Mouse (Mus musculus): ENCODE results near the gene Rps16.

Gene Rps16

DNA sequence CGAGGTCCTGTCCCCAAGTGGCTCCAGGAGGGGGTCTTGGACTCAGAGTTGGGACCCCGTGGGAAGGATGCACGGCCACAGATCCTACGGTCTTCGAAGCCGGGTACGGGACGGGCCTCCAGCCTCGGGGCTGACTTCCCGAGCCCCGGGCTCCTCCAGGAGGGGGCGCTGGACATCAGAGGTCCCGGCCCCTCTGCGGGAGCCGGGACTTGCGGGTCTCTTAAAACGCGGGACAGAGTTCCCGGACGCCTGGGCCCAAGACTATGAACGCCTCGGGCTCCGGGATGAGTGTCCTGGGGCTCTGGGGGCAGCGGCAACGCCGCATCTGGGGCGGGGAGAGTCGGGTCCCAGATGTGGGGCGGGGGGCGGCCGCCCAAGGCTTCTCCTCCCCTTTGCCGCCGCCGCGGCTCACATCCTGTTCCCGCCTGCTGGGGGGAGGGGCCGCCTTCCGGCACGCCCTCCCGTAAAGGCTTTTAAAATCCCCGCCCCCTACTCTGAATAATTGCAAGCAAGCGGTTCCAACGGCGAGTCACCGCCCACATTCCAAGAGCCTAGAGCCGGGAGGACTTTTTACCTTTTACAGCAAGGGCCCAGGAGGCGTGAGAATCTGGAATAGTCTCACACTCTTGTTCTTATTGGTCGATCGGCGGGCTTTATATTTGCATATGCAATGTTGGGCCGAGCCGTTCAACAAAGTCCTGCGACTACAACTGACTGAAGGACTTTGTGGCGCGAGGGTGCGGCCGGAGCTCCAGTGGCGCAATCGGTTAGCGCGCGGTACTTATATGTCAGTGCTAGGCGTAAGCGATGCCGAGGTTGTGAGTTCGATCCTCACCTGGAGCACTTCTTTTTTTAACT lies 22.0 kb downstream of the Rps16 start, which contains the start of gene Plekhg2:
Gene Plekhg2, minus strand, starts transcription at position 349 of the 858 bp plus-strand sequence.
- DNase-seq (ENCODE audit: extremely low spot score, low read depth, low spot score), result peak; percentile 96

DNA sequence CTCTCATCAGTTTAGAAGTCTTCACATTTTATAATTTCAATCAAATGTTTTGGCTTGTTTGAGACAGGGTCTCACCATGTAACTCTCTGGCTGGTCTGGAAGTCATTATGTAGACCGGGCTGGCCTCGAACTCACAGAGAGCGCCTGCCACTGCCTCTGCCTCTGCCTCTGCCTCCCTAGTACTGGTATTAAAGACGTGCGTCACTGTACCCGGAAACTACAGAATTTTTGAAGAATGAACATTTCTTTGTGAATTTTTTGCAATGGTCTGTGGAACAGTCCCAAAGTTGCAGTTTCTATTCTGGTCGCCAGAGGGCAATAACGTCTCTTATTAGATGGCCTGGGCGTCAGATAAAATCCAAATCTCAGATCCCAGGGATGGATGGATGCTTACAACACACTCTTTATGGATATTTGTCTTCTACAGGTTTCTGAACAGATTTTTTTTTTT lies 22.7 kb downstream of the Rps16 start:
- DNase-seq (ENCODE audit: extremely low spot score, low read depth, low spot score), result peak; percentile 82

DNA sequence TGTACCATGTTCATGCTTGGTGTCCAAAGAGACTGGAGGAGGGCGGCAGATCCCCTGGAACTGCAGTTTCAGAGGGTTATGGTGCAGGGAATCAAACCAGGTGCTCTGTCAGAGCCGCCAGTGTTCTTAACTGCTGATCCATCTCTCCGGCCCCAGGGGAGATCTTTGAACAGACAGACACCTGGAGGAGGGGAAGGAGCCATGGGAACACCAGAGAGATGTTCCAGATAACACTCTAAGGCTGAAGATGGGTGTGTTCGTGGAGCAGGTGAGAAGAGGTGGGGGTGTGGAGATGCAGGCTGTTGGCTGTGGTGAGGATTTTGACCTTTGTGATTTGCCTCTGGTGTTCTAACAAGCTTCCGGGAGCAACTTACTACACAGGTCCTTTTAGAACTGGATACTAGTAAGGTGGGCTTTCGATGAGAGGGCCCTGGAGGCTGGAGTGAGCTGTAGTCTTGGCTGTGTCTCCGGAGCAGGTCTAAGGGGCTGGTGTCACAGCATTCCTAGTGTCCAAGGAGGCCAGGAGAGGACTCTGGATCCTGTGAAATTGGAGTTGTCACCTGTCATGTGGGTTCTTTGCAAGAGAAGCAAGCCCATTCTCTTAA lies 23.5 kb downstream of the Rps16 start:
- DNase-seq (ENCODE audit: extremely low spot score, low read depth, low spot score), result no peak

DNA sequence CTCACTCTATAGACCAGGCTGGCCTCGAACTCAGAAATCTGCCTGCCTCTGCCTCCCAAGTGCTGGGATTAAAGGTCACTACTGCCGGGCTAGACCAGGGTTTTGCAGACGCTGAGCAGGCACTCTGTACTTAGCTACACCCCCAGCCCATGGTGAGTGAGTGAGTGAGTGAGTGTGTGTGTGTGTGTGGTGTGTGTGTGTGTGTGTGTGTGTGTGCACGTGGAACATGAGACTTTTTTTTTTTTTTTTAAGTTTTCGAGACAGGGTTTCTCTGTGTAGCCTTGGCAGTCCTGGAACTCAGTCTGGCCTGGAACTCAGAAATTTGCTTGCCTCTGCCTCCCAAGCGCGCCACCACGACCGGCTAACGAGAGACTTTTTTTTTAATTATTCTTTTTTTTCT lies 24.2 kb downstream of the Rps16 start:
- no peak for DNase-seq (ENCODE audit: extremely low spot score, low read depth, low spot score)

DNA sequence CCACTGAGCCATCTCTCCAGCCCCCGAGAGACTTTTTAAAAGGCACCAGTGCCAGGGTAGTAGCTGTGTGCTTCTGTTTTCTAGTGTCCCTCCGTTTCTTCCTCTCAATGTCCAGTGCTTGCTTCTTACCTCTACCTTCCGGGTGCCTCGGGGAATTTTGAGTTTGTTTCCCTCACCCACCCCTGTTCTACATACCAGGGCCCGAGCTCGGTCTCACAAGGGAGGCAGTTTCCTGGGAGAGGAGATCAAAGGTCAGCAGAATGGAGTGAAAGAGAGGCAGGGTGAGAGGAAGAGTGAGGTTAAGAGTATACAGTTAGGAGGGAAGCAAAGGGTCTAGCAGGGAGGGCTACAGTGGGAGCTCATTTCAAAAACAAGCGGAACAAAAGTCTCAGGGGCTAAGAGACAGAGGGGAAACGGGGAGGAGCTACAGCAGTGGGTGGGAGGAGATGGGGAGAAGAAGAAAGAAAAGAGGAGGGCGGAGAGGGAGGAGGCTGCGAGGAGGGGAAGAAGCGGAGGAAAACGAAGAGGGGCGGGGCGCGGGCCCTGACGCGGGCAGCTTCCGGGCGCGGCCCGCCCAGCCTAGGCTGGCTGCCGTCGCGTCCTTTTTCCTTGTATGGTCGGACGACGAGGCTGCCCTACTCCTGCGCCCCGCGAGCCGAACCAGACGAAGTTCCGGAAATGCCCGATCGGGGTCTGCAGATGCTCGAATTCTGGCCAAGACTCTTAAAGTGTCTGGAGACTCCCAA lies 24.9 kb downstream of the Rps16 start:
- no peak for DNase-seq (ENCODE audit: extremely low spot score, low read depth, low spot score)

DNA sequence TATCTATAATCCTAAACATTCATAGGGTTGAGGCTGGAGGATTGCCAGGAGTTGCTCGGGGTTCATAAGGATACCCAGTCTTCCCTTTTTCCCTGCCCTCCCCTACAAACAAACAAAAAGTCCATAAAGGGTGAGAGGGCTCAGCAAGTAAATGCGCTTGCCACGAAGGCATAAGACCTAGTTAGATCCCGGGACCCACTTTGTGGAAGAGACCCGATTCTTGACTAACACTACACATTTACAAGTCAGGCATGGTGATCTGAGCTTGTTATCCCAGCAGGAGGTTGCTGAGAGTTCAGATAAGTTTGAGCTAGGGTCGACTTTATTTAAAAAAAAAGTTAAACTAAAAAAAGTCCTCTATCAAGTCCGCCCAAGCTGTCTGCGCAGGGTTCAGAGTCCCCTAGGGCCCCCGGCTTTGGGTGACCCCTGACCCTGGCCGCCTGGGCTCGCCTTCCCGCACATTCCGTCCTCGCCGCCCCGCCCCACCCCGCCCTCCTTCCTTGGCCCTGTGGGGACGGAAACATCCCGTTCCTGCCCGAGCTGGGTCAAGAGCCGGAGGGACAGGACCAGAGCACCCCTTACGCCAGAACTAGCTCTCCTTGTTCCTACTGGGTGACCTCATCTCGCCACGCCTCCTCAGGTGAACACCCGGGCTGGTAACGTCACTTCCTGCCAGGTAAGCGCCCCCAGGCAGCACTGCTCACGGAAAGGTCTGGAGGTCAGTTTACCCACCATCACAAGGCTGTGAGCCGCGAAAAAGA lies 25.7 kb downstream of the Rps16 start:
- DNase-seq (ENCODE audit: extremely low spot score, low read depth, low spot score), result no peak

DNA sequence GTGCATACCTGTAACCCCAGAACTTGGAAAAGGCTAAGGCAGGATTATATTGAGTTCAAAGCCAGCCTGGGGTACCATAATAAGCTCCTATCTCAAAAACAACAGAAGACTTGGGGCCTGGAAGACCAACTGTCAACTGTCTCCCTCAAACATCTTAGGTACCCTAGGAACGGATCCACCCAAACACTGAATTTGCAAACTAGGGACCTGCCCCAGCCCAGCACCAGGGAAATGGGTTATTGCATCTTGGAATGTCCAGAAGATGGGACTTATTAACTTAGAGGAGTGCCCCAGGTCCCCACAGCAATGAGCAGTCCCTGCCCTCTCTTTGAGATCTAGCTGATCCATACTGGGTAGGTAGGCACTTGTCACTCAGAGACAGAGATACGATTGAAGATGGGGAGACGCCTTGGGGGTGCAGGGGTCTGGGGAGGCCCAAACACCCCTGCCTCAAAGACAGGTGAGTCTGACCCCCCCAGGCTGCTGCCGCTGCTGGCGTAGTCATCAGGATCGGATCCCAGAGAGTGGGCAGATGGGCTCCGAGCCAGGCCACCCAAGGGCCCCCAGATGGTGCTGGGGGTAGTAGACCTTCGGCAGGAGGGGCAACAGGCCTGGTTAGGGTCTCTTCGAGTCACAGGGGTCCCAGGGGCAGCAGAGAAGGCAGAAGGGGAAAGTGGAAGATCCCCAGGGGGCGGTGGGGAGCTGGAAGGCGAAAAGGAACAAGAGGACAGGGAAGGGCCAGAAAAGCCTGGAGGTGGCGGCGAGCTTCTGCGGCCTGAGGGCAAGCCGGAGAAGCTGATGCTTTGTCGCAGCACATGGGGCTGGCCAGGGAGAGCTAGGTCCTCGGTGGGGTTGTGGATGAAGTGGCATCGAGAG lies 27.0 kb downstream of the Rps16 start:
- DNase-seq (ENCODE audit: extremely low spot score, low read depth, low spot score), result no peak

DNA sequence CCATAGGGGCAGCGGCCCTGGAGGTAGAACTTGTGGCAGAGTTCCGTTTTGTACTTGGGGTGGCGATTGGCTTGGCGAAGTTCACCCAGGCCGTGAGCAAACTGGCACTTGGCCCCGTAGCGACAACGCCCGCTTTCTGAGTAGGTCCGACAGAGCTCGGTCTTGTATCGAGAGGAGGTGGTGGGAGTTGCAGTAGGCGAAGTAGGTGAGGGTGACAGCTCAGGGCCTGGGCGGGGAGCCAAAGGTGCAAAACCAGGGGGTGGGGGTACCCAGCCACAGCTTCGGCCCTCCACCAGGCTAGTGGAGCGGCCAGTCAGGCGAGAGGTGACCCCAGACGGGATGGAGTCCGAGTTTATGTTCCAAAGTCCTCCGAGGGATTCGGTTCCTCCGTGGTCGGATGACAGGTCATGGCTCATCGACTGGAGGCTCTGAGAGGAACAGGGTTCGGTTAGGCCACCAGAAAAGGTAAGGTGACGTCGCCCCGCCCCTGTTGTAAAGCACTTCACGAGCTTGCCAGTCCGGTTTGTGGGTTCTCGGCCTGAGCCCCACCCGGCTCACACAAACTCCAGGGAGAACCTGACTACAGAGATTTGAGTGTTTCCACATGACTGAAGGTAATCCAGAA lies 27.7 kb downstream of the Rps16 start:
- no peak for DNase-seq (ENCODE audit: extremely low spot score, low read depth, low spot score)

DNA sequence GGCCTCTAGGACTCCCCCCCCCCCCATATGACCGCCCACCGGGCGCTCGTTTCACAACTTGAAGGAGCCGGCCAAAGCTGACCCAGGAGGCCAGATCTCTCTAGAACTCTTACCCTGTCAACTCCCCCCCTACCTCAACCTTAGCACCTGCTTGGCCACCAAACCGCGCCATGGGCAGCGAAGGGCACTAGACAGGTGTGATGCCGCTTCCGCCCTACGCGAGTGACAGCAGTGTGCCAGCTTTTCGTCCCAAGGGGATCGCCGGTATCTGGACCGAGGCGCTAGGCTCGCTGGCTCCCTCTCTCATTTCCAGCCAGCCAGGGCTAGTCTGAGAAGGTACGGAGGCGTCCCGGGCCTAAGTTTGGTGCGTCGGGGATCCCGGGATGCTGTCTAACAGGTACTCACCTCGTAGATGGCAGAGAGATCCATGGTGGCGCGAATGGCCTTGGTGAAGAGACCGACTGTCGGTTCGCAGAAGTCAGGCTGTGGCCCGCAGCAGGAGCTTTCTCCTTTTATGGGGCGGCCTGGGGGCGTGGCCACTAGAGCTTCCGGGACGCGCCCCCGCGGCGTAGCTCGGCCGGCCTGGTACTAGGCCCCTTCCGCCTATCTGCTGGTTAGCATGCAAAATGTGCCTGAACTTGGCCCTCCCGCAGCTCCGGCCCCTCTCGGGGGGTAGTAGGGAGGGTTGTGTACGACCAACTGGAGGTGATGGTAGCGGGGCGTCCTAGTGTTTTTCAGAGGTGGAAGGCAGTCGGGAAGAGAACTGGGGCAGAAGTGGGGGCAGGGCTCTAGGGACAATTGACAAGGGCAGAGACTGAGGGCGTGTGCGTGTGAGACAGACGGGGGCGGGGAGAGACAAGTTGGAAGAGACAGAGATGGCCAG lies 28.6 kb downstream of the Rps16 start:
- DNase-seq (ENCODE audit: extremely low spot score, low read depth, low spot score), result no peak

DNA sequence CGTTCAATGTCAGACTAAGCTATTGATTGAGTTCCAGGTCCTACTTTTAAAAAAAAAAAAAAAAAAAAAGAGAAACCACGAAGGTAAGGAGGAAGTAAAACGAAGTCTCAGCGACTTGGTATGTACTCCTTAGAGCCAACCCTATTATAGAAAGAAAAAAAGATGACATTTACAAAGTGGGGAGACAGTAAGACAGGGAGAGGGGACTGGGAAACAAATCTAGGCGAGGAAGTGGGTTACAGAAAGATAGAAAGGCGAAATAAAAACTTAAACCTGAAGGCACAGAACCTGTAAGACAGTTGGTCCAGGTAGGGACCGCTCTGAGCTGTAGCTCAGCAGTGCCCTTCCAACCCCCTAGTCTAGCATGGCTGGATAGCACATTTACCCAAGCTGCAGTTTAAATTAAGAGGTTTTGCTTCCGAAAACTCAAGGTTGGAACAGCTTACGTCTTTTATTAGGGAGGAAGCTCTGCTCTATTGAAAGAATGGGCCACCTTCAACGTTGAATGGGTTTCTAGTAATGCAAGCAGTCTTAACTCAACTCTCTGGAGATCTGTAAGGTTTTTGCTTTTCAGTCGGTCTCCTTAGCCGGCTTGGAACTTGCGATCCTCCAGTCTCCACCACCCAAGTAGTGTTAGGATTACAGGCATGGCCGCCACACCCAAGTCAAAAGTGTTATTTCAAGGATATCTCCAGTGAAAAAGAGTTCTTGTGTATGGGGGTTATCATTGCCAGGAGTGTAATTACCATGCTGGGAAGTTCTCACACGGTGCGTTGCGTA lies 30.0 kb downstream of the Rps16 start, which contains the start of gene Zfp36:
Gene Zfp36, minus strand, starts transcription at position 17 of the 780 bp plus-strand sequence.
- DNase-seq (ENCODE audit: extremely low spot score, low read depth, low spot score), result no peak

DNA sequence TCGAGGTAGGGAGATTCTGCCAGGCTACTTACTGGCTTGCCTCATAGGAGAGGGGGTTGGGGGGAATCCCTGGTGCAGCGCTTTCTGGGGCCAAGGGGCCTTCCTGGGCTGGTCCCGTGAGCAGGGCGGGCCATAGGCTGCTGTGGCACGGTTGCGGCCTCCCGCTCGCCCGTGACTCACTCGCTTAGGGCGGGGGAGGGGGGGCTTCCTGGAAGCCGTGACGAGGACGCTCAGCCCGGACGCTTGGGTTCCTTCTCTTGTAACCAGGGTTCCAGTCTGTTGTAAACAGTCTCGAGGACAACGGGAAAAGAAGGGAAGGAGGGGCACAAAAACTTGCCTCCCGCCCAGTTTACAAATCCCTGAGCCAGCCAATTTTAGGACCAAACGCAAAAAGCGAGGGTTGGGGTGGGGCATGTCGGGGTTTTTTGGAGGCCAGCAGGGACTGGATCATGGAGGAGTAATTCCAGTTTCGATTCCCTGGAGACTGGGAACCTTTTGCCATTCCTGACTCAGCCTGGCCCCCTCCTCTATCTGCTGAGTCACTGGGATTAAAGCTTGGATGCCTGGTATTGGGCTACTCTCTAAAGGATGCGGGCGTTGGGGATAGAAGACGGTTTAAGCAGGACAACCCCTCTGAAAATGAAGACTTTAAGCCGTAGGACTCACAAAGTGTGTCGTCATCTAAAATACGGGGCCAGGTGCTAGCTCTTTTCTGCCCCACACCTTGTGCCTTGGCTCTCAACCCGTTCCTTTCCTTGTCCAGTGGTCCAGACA lies 30.8 kb downstream of the Rps16 start:
- DNase-seq (ENCODE audit: extremely low spot score, low read depth, low spot score), result no peak

DNA sequence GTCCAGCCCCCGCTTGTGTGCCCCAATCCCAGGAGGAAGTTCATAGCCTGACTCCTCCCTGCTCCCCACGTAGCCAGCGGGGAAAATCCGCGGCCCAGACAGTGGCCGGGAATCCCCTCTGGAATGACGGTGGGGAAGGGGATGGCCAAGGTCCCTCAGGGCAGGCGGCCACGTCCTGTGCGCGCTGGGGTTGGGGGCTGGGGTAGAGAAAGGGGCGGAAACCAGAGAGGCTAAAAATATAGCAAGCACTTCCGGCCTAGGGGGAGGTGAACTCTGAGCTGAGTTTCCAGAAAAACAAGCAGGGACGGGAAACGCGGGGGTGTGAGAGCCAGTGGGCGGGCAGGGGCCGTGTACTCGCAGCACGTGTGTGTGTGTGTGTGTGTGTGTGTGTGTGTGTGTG lies 31.5 kb downstream of the Rps16 start:
- DNase-seq (ENCODE audit: extremely low spot score, low read depth, low spot score), result no peak

DNA sequence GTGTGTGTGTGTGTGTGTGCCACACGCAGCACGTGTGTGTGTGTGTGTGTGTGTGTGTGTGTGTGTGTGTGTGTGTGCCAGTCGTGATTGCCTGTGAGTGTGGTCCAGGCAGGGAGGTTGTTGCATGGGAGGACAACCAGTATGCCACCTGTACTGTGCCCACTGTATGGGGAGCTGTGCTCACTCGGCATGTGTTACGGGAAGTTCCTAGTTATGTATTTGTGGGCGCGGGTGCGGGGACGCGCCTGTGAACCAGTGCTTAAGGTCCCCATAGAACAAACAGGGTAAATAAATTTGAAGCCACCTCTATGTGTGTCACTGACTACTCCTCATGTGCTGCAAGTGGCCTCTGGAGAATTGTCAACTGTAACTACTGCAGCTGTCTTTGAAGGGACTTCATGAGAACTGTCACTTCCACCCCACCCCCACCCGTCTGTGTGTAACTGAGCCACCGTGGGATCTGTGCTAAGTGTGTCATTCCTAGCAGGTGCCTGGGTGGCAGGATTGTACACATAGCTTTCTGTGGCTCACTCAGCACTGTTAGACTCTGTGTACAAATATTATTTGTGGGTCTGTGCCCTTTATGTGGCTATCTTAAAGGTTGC lies 32.0 kb downstream of the Rps16 start:
- no peak for DNase-seq (ENCODE audit: extremely low spot score, low read depth, low spot score)

DNA sequence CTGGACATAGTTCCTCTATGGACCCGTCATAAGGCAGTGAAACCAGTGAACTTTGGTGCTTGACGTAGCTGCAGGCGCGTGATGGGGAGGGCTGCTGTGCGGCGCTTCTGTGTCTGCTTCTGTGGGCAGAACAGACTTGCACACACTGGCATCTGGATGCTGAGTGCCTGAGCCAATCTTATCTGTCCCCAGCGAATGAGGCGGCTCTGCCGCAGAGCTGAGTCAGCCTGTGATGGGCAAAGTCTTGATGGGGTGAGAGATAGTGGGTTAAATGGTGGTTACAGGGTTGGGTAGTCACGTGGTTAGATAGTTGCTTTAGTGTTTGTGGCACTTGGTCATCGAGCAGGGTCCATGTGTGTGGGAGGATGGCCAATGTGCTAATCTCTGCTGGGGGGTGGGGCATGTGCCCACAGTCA lies 32.5 kb downstream of the Rps16 start:
- DNase-seq (ENCODE audit: extremely low spot score, low read depth, low spot score), result no peak

DNA sequence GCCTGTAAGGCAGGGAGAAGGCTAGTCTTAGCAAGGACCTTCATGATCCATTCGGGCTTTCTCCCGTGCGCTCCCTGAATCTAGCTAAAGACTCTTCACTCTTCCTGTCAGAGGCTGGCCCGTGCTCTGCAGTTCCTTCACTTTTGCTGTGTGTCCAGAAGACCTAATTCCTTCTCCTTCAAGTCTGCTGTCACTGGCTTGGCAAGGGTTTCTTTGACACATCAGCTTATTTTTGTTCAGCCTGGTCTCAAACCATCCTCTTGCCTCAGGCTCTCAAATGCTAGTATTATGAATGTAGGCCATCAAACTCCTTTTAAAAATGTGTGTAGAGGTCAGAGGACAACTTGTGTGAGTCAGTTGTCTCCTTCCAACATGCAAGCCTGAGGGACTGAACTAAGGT lies 33.2 kb downstream of the Rps16 start:
- DNase-seq (ENCODE audit: extremely low spot score, low read depth, low spot score), result no peak

DNA sequence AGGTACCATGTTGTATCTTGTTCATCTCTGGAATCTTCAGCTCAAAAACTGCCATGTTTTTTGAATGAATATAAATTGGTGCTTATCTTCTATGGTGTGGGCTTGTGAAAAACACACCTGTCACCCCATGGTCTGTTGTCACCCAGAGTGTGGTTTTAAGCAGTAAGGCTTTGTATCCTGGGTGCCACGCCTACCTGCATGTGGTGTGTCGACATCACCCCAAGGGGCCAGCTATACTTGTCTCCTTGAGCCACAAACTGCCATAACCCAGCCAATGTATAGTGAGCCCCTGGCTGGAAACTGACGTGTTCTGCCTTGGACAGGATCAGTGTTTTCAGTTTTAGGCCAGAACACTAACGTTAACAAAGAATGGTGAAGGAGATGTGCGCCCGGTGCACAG lies 33.7 kb downstream of the Rps16 start:
- no peak for DNase-seq (ENCODE audit: extremely low spot score, low read depth, low spot score)

DNA sequence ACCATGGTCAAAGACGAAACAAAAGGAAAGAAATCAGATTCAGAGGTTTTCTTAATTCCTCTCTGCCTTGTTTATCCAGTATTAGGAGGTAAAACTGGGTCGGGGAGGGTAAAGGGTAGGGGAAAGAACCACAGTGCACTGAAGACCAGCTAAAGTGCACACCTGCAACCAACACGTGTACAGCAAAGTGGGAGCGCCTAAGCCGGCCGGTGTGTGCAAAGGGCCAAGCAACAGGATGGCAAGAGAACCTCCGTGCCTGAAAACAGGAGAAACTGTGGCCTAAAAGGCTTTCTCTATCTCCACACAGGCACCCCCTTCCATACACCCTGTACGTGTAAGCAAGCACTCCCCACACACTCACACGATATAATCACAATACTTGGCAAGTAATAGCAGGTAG lies 34.7 kb downstream of the Rps16 start:
- DNase-seq (ENCODE audit: extremely low spot score, low read depth, low spot score), result no peak

Data from hindlimb bud, embryonic 11.5 days (tissue).